Mouse (Mus musculus): ENCODE data around the gene Dgkh. TPM values are rescaled to one million over a fixed set of nuclear protein-coding genes. Genes with fewer than 3 reads are reported as not detected.

The Dgkh gene
- polyA plus RNA-seq, 1 experiment from 2014 or later, result 2.9 TPM

- Histone ChIP-seq H3K36me3 (no peaks in the 10 kb centered on the region), H3K9ac (no peak overlapping the region), H3K27ac (no peak overlapping the region), H3K4me3 (no peak overlapping the region), H3K9me3 (no peaks in the 10 kb centered on the region), H3K4me1 (replicated peaks) (peaks cover 40% of the 10 kb centered on the region), H3K4me2 (no peak overlapping the region), H3K27me3 (no peaks in the 10 kb centered on the region)
- no peak for ATAC-seq (ENCODE audit: low FRiP score)
- WGBS, result 85% methylated on average over 3 of the region's 3 CpGs
Observed at GRCm38 (mm10) chr14:78526475-78526874, 206.1 kb downstream of the Dgkh start.

GRCm38 (mm10) chr14:78525611-78526457 lies 206.7 kb downstream of the Dgkh start:
- Histone ChIP-seq H3K27me3 (no peaks in the 10 kb centered on the region), H3K27ac (no peak overlapping the region), H3K4me1 (replicated peaks) (peaks cover 37% of the 10 kb centered on the region), H3K36me3 (no peaks in the 10 kb centered on the region), H3K9ac (no peak overlapping the region), H3K4me2 (no peak overlapping the region), H3K4me3 (no peak overlapping the region), H3K9me3 (no peaks in the 10 kb centered on the region)
- 100% methylated on average over 3 of the region's 3 CpGs for whole genome bisulfite sequencing
- ATAC-seq (ENCODE audit: low FRiP score), result 0 out of 2 replicates have a peak, but pooled peaks have one; percentile 17

GRCm38 (mm10) chr14:78525059-78525458 lies 207.5 kb downstream of the Dgkh start:
- peaks cover 32% of the 10 kb centered on the region for H3K4me1 ChIP-seq (replicated peaks)
- WGBS, result 84% methylated on average over 2 of the region's 2 CpGs

GRCm38 (mm10) chr14:78510713-78511112 lies 221.9 kb downstream of the Dgkh start:
- H3K27me3 ChIP-seq, result no peaks in the 10 kb centered on the region
- no peak for ATAC-seq (ENCODE audit: low FRiP score)

More at GRCm38 (mm10) chr14:78525059-78525458, 207.5 kb downstream of the Dgkh start:
- Histone ChIP-seq H3K9me3 (no peaks in the 10 kb centered on the region), H3K27ac (no peak overlapping the region), H3K4me3 (no peak overlapping the region), H3K36me3 (0 out of 2 replicates have a peak, but pooled peaks cover 2% of the 10 kb centered on the region), H3K27me3 (no peaks in the 10 kb centered on the region), H3K4me2 (no peak overlapping the region), H3K9ac (no peak overlapping the region)
- ATAC-seq (ENCODE audit: low FRiP score), result no peak

GRCm38 (mm10) chr14:78509791-78510190 lies 222.8 kb downstream of the Dgkh start:
- no peak overlapping the region for H3K27ac ChIP-seq
- peaks cover 82% of the 10 kb centered on the region for H3K36me3 ChIP-seq
- no peak overlapping the region for H3K9ac ChIP-seq
- no peak overlapping the region for H3K4me2 ChIP-seq
- no peak overlapping the region for H3K4me3 ChIP-seq
- no peak for ATAC-seq (ENCODE audit: low FRiP score)
- no peaks in the 10 kb centered on the region for H3K9me3 ChIP-seq
- WGBS, result 94% methylated on average over 6 of the region's 6 CpGs
- H3K4me1 ChIP-seq (replicated peaks), result no peaks in the 10 kb centered on the region
- H3K27me3 ChIP-seq, result no peaks in the 10 kb centered on the region

More at GRCm38 (mm10) chr14:78510713-78511112, 221.9 kb downstream of the Dgkh start:
- Histone ChIP-seq H3K9ac (no peak overlapping the region), H3K4me2 (no peak overlapping the region), H3K36me3 (peaks cover 77% of the 10 kb centered on the region), H3K9me3 (no peaks in the 10 kb centered on the region), H3K4me3 (no peak overlapping the region), H3K4me1 (replicated peaks) (no peaks in the 10 kb centered on the region), H3K27ac (no peak overlapping the region)
- 80% methylated on average over 9 of the region's 9 CpGs for WGBS

Other genes with a start within 250 kb of the Dgkh start
- gene Akap11, start 196.0 kb downstream of the Dgkh start, polyA plus RNA-seq (2015; fragmentation: Nextera tagmentation; extraction: Ambion mirVana), result 37.8 and 40.5 TPM in 2 replicates
- 5.9 and 6.0 TPM in 2 replicates for gene Vwa8, start 116.3 kb upstream of the Dgkh start, polyA plus RNA-seq (2015; fragmentation: Nextera tagmentation; extraction: Ambion mirVana)